Mouse (Mus musculus): ENCODE measurements around the gene Aspm. TPM values are rescaled to one million over a fixed set of nuclear protein-coding genes. Genes with fewer than 3 reads are reported as not detected.

The Aspm gene
- polyA plus RNA-seq, 1 experiment from 2014 or later, result 9.8 TPM

Other genes with a start within 250 kb of the Aspm start
- gene Crb1, start 77.7 kb upstream of the Aspm start, polyA plus RNA-seq (2015; fragmentation: Nextera tagmentation; extraction: Ambion mirVana), result 3.1 and 4.0 TPM in 2 replicates
- 17.3 and 19.4 TPM in 2 replicates for gene Zbtb41, start 32.5 kb upstream of the Aspm start, polyA plus RNA-seq (2015; fragmentation: Nextera tagmentation; extraction: Ambion mirVana)
- gene F13b, start 46.9 kb downstream of the Aspm start, polyA plus RNA-seq (2015; fragmentation: Nextera tagmentation; extraction: Ambion mirVana), result not detected in 2 replicates
- not detected in 2 replicates for gene Cfhr1, start 105.5 kb downstream of the Aspm start, polyA plus RNA-seq (2015; fragmentation: Nextera tagmentation; extraction: Ambion mirVana)